Comparison of ENCODE assay signal across 8 mouse cellular contexts in the genomic region with DNA sequence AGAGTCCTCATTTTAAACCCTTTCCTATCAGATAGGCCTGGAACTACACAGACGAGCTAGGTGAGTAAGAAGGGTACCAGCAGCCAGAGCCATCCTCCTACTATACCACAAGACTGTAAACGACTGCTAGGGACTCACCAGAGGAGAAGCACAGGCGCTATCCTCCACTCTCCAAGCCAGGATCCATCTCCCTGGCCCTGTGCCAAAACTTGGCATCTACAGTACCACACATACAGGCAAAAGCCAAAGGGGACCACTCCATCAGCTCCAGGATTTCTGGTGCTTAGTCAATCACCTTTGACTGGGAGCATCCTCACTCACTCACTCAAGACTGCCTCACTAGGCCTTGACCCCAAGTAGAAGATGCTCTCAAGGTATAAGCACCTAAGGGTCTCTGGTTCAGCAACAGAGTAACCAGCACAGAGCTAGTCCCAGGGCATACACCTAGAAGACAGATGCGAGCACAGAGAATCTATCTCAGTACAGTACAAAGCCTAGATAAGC. TPM values are rescaled to one million over a fixed set of nuclear protein-coding genes. Genes with fewer than 3 reads are reported as not detected.
A peak's percentile ranks its signal among the peaks of the same experiment; 100 is the strongest.
DNase-seq lines count a peak whose midpoint lies in the region; ATAC-seq lines count a peak whose summit lies in the region.

No protein-coding gene starts in this region.

- no peak overlapping the region for H3K9ac ChIP-seq in heart, embryonic 14.5 days (ENCODE audit: low read length)
- no peak overlapping the region for H3K9ac ChIP-seq in forebrain, embryonic 14.5 days (ENCODE audit: low read length)
- H3K9ac ChIP-seq in liver, embryonic 16.5 days (ENCODE audit: low read depth, low read length), result peak overlapping the region; percentile 91

- 55% methylated on average over 4 of the region's 4 CpGs for WGBS in heart, embryonic 14.5 days
- WGBS in forebrain, embryonic 14.5 days, result 72% methylated on average over 4 of the region's 4 CpGs
- WGBS in liver, embryonic 16.5 days (ENCODE audit: insufficient replicate concordance), result 39% methylated on average over 4 of the region's 4 CpGs

- no peak overlapping the region for H3K4me3 ChIP-seq in heart, embryonic 14.5 days (ENCODE audit: control insufficient read depth in 1 of 2, insufficient read depth in 1 of 2, low read depth in 1 of 2, low read length in 2 of 2)
- peak overlapping the region; percentile 12; the same call in 1 of the 2 replicates for H3K4me3 ChIP-seq in brown adipose tissue, adult 24 weeks (ENCODE audit: insufficient read depth, low read depth, low read length)
- no peak overlapping the region for H3K4me3 ChIP-seq in forebrain, embryonic 14.5 days (ENCODE audit: low read depth, low read length)
- peak overlapping the region; percentile 91 for H3K4me3 ChIP-seq in liver, embryonic 16.5 days (ENCODE audit: low read depth, low read length)

- peak overlapping the region; percentile 94; the same call in 1 of the 2 replicates for H3K4me2 ChIP-seq in heart, embryonic 14.5 days (ENCODE audit: low read length)
- peak overlapping the region; percentile 80; the same call in 1 of the 2 replicates for H3K4me2 ChIP-seq in forebrain, embryonic 14.5 days (ENCODE audit: low read length)
- peak overlapping the region; percentile 98 for H3K4me2 ChIP-seq in liver, embryonic 16.5 days (ENCODE audit: low read depth, low read length)

- ATAC-seq in heart, embryonic 14.5 days (ENCODE audit: insufficient number of reproducible peaks, insufficient read depth, low FRiP score, low read depth), result no peak
- no peak for ATAC-seq in forebrain, embryonic 14.5 days
- peak; percentile 17 for ATAC-seq in liver, embryonic 16.5 days (ENCODE audit: low read depth)

- H3K27me3 ChIP-seq in heart, embryonic 14.5 days (ENCODE audit: control insufficient read depth, insufficient read depth, low read length), result no peaks in the 10 kb centered on the region
- H3K27me3 ChIP-seq in forebrain, embryonic 14.5 days (replicated peaks; ENCODE audit: control insufficient read depth, insufficient read depth, low read length), result no peaks in the 10 kb centered on the region
- H3K27me3 ChIP-seq in liver, embryonic 16.5 days (ENCODE audit: control insufficient read depth, insufficient read depth, low read depth, low read length), result no peaks in the 10 kb centered on the region

- peaks cover 31 to 50% of the 10 kb centered on the region in 2 experiments for H3K4me1 ChIP-seq in heart, embryonic 14.5 days (ENCODE audit: control insufficient read depth in 2 of 2, insufficient read depth in 2 of 2, low read length in 2 of 2)
- no peaks in the 10 kb centered on the region; the same call in 1 of the 2 replicates for H3K4me1 ChIP-seq in brown adipose tissue, adult 24 weeks (ENCODE audit: control insufficient read depth, insufficient read depth, insufficient read length, low read length)
- H3K4me1 ChIP-seq in forebrain, embryonic 14.5 days (ENCODE audit: control insufficient read depth, insufficient read depth, low read length), result peaks cover 22% of the 10 kb centered on the region
- peaks cover 59% of the 10 kb centered on the region for H3K4me1 ChIP-seq in liver, embryonic 16.5 days (ENCODE audit: control insufficient read depth, low read depth, low read length)

- H3K9me3 ChIP-seq in heart, embryonic 14.5 days (ENCODE audit: control insufficient read depth, low read length), result no peaks in the 10 kb centered on the region
- H3K9me3 ChIP-seq in forebrain, embryonic 14.5 days (replicated peaks; ENCODE audit: control insufficient read depth, low read length), result no peaks in the 10 kb centered on the region
- no peaks in the 10 kb centered on the region for H3K9me3 ChIP-seq in liver, embryonic 16.5 days (replicated peaks; ENCODE audit: control insufficient read depth, low read length)

- no peak for DNase-seq in heart, adult 8-10 months (ENCODE audit: low spot score)
- no peak for DNase-seq in forebrain, embryonic 14.5 days (ENCODE audit: low spot score)
- no peak for DNase-seq in frontal cortex, postnatal 36 days (ENCODE audit: low spot score in 2 of 2)
- DNase-seq in urinary bladder, postnatal 25 days (ENCODE audit: low spot score), result no peak
- DNase-seq in right cerebral cortex, adult 18-20 months, result no peak

- no peak overlapping the region for H3K27ac ChIP-seq in heart, embryonic 14.5 days (replicated peaks in 1 of 2; ENCODE audit: control insufficient read depth in 1 of 2, insufficient read depth in 1 of 2, low read depth in 2 of 2, low read length in 2 of 2)
- no peak overlapping the region for H3K27ac ChIP-seq in brown adipose tissue, adult 24 weeks (replicated peaks; ENCODE audit: low read depth, low read length)
- H3K27ac ChIP-seq in forebrain, embryonic 14.5 days (ENCODE audit: low read depth, low read length), result no peak overlapping the region
- H3K27ac ChIP-seq in liver, embryonic 16.5 days (ENCODE audit: low read length), result peak overlapping the region; percentile 89

- peaks cover 20% of the 10 kb centered on the region for H3K36me3 ChIP-seq in heart, embryonic 14.5 days (ENCODE audit: control insufficient read depth, insufficient read depth, low read length)
- H3K36me3 ChIP-seq in forebrain, embryonic 14.5 days (ENCODE audit: control insufficient read depth, insufficient read depth, low read length), result peaks cover 8% of the 10 kb centered on the region; the same call in 1 of the 2 replicates
- peaks cover 22% of the 10 kb centered on the region for H3K36me3 ChIP-seq in liver, embryonic 16.5 days (ENCODE audit: control insufficient read depth, insufficient read depth)

RNA-seq across cellular contexts. Expression of gene Ampd2, which starts 2.5 kb away (rescaled TPM):
- 15.3 and 20.3 TPM in 2 replicates for polyA plus RNA-seq in heart, embryonic 14.5 days (2014; fragmentation: Nextera tagmentation; extraction: Ambion mirVana)
- total RNA-seq in heart, adult 8-10 months (2022), result 1 to 10 TPM; 3.9 to 5.2 (median 4.7) TPM
- 13.5 and 16.4 TPM in 2 replicates for polyA plus RNA-seq in brown adipose tissue, adult 24 weeks (2012; ENCODE audit: insufficient read depth, insufficient read length, missing spikeins)
- polyA plus RNA-seq in forebrain, embryonic 14.5 days (2014; fragmentation: Nextera tagmentation; extraction: Ambion mirVana), result 27.1 and 39.0 TPM in 2 replicates
- 76.4 and 79.6 TPM in 2 replicates for polyA plus RNA-seq in liver, embryonic 16.5 days (2015; fragmentation: Nextera tagmentation; extraction: Ambion mirVana)

RNA-seq across cellular contexts. Expression of gene Gnat2, which starts 8.6 kb away (rescaled TPM):
- polyA plus RNA-seq in heart, embryonic 14.5 days (2014; fragmentation: Nextera tagmentation; extraction: Ambion mirVana), result 0.59 and 0.73 TPM in 2 replicates
- under 1 TPM in 2 of 4 experiments, not detected in 2; 0.28 to 0.47 TPM for total RNA-seq in heart, adult 8-10 months (2022)
- not detected in 2 replicates for polyA plus RNA-seq in brown adipose tissue, adult 24 weeks (2012; ENCODE audit: insufficient read depth, insufficient read length, missing spikeins)
- 0.28 and 0.36 TPM in 2 replicates for polyA plus RNA-seq in forebrain, embryonic 14.5 days (2014; fragmentation: Nextera tagmentation; extraction: Ambion mirVana)
- polyA plus RNA-seq in liver, embryonic 16.5 days (2015; fragmentation: Nextera tagmentation; extraction: Ambion mirVana), result 3.8 and 4.1 TPM in 2 replicates

RNA-seq across cellular contexts. Expression of gene Gstm4, which starts 39.3 kb away (rescaled TPM):
- 15.6 and 17.4 TPM in 2 replicates for polyA plus RNA-seq in heart, embryonic 14.5 days (2014; fragmentation: Nextera tagmentation; extraction: Ambion mirVana)
- total RNA-seq in heart, adult 8-10 months (2022), result 10 to 100 TPM; 12.6 to 14.4 (median 13.3) TPM
- 17.4 and 30.2 TPM in 2 replicates for polyA plus RNA-seq in brown adipose tissue, adult 24 weeks (2012; ENCODE audit: insufficient read depth, insufficient read length, missing spikeins)
- polyA plus RNA-seq in forebrain, embryonic 14.5 days (2014; fragmentation: Nextera tagmentation; extraction: Ambion mirVana), result 15.3 and 17.6 TPM in 2 replicates
- polyA plus RNA-seq in liver, embryonic 16.5 days (2015; fragmentation: Nextera tagmentation; extraction: Ambion mirVana), result 16.8 and 17.0 TPM in 2 replicates

Comparison
In these comparisons a context has a peak if more than half of its experiments do, and no peak if none do; other contexts are left out.
1. H3K4me3 ChIP-seq: peak in brown adipose tissue, adult 24 weeks (single experiment) and liver, embryonic 16.5 days (single experiment); none in heart, embryonic 14.5 days (0 of 2) and forebrain, embryonic 14.5 days (single experiment).
2. Peak in every context shown above with its lines, with median percentiles within 50 percentile points of each other: H3K4me2 ChIP-seq.